Mouse (Mus musculus): ENCODE measurements around the gene Foxb1. TPM values are rescaled to one million over a fixed set of nuclear protein-coding genes. Genes with fewer than 3 reads are reported as not detected.

Gene Foxb1
- 0.82 TPM for polyA plus RNA-seq (2015; fragmentation: Illumina TruSeq; extraction: RNeasy Lipid Tissue Mini Kit (QIAGEN cat#74804); ENCODE audit: low read depth, low replicate concordance)

GRCm38 (mm10) chr9:69760371-69761301 lies at the start of gene Foxb1:
Gene Foxb1, minus strand, starts transcription at chr9:69760940.

Other genes starting within 250 kb of the Foxb1 start
- gene Bnip2, start 228.5 kb upstream of the Foxb1 start, polyA plus RNA-seq (2015; fragmentation: Illumina TruSeq; extraction: RNeasy Lipid Tissue Mini Kit (QIAGEN cat#74804); ENCODE audit: low read depth, low replicate concordance) = 37.8 TPM

All from brain, adult 10 weeks (tissue).